Mouse (Mus musculus) forebrain, embryonic 11.5 days (tissue): ENCODE results near the gene Tbc1d1. TPM values are rescaled to one million over a fixed set of nuclear protein-coding genes. Genes with fewer than 3 reads are reported as not detected.

Experiments
- ATAC-seq: fragments of 200-750 bp; cut with Nextera tagmentation; replicated peaks from 2 replicates; pipeline ENCODE4 v1.8.0; 2017; ENCODE audit warnings: moderate TSS enrichment; ENCODE audit not compliant: low FRiP score
- DNase-seq: peaks from one replicate; pipeline ENCODE4 v3.0.0-alpha.2; 2017; ENCODE audit warnings: low spot score
- H3K27ac ChIP-seq: fragments of 300-500 bp; sonication (generic); 2 replicates; pipeline ENCODE4 v1.5.1; 2014; ENCODE audit warnings: low read depth, low read length
- H3K27me3 ChIP-seq: fragments of 300-500 bp; sonication (generic); 2 replicates; pipeline ENCODE4 v1.6.1; 2014; ENCODE audit warnings: mild to moderate bottlenecking, low read length, mixed read lengths; ENCODE audit not compliant: control insufficient read depth, insufficient read depth
- H3K36me3 ChIP-seq: fragments of 300-500 bp; sonication (generic); 2 replicates; pipeline ENCODE4 v1.6.1; 2014; ENCODE audit warnings: mild to moderate bottlenecking, low read length, moderate library complexity, mixed read lengths; ENCODE audit not compliant: control insufficient read depth, insufficient read depth
- H3K4me1 ChIP-seq: fragments of 300-500 bp; sonication (generic); replicated peaks from 2 replicates; pipeline ENCODE4 v1.6.1; 2014; ENCODE audit warnings: low read length, mixed read lengths; ENCODE audit not compliant: control insufficient read depth, insufficient read depth
- H3K4me2 ChIP-seq: fragments of 300-500 bp; sonication (generic); 2 replicates; pipeline ENCODE4 v1.6.1; 2014; ENCODE audit warnings: low read depth, mild to moderate bottlenecking, low read length, moderate library complexity, mixed read lengths; ENCODE audit not compliant: severe bottlenecking
- H3K4me3 ChIP-seq: fragments of 300-500 bp; sonication (generic); 2 replicates; pipeline ENCODE4 v1.5.1; 2014; ENCODE audit warnings: low read depth, low read length
- H3K9ac ChIP-seq: fragments of 300-500 bp; sonication (generic); 2 replicates; pipeline ENCODE4 v1.6.1; 2014; ENCODE audit warnings: low read length
- H3K9me3 ChIP-seq: fragments of 300-500 bp; sonication (generic); 2 replicates; pipeline ENCODE4 v1.6.1; 2016; ENCODE audit warnings: low read length, mixed read lengths; ENCODE audit not compliant: control insufficient read depth
- WGBS: fragments of 180-500 bp; shearing (Covaris S2); extraction: QIAGEN DNeasy Blood & Tissue Kit; methylation state at CpG from one replicate; pipeline ENCODE4 v1.1.7; 2014; 5-methylcytosine and 5-hydroxymethylcytosine counted together
- polyA plus RNA-seq: library from polyadenylated mRNA; unstranded; fragments of >200 nt; fragmentation: Nextera tagmentation; extraction: Ambion mirVana; gene quantifications from 2 replicates; pipeline ENCODE4 v1.2.1, GENCODE M21; 2014

Tbc1d1 gene
- polyA plus RNA-seq, 1 experiment from 2014 or later = 27.9 TPM

- Histone ChIP-seq H3K4me2 (no peak overlapping the region), H3K36me3 (no peaks in the 10 kb centered on the region; the same call in 1 of the 2 replicates), H3K27ac (no peak overlapping the region), H3K9ac (no peak overlapping the region), H3K27me3 (no peaks in the 10 kb centered on the region), H3K4me3 (no peak overlapping the region), H3K9me3 (no peaks in the 10 kb centered on the region), H3K4me1 (no peaks in the 10 kb centered on the region)
- DNase-seq = no peak
- WGBS = 93% methylated on average over 13 of the region's 13 CpGs
- ATAC-seq = no peak
These were observed 129.7 kb downstream of the Tbc1d1 start for GRCm38 (mm10) chr5:64285851-64286250.

- Histone ChIP-seq H3K36me3 (no peaks in the 10 kb centered on the region; the same call in 1 of the 2 replicates), H3K4me3 (no peak overlapping the region), H3K4me2 (no peak overlapping the region), H3K27ac (no peak overlapping the region), H3K4me1 (no peaks in the 10 kb centered on the region), H3K9ac (no peak overlapping the region), H3K27me3 (no peaks in the 10 kb centered on the region), H3K9me3 (no peaks in the 10 kb centered on the region)
- DNase-seq (peak; percentile 35), ATAC-seq (no peak)
- 91% methylated on average over 8 of the region's 8 CpGs for WGBS
These were observed 131.2 kb downstream of the Tbc1d1 start for GRCm38 (mm10) chr5:64287287-64287686.

GRCm38 (mm10) chr5:64288031-64288928 lies 132.2 kb downstream of the Tbc1d1 start:
- ATAC-seq (no peak), DNase-seq (peak; percentile 43)
- no peak overlapping the region for H3K27ac ChIP-seq
- 91% methylated on average over 14 of the region's 14 CpGs for WGBS
- H3K4me2 ChIP-seq = no peak overlapping the region
- no peaks in the 10 kb centered on the region for H3K9me3 ChIP-seq
- H3K4me3 ChIP-seq = no peak overlapping the region
- H3K4me1 ChIP-seq = no peaks in the 10 kb centered on the region
- no peaks in the 10 kb centered on the region for H3K27me3 ChIP-seq
- no peaks in the 10 kb centered on the region; the same call in 1 of the 2 replicates for H3K36me3 ChIP-seq
- no peak overlapping the region for H3K9ac ChIP-seq

- WGBS = 62% methylated on average over 5 of the region's 5 CpGs
- Histone ChIP-seq H3K4me2 (no peak overlapping the region), H3K27ac (no peak overlapping the region), H3K9ac (no peak overlapping the region), H3K27me3 (no peaks in the 10 kb centered on the region), H3K4me3 (no peak overlapping the region), H3K4me1 (no peaks in the 10 kb centered on the region), H3K9me3 (no peaks in the 10 kb centered on the region), H3K36me3 (no peaks in the 10 kb centered on the region; the same call in 1 of the 2 replicates)
- ATAC-seq (peak; percentile 65; the same call in 1 of the 2 replicates), DNase-seq (peak; percentile 77)
These were observed 133.3 kb downstream of the Tbc1d1 start for GRCm38 (mm10) chr5:64289202-64290060.

- Histone ChIP-seq H3K4me3 (no peak overlapping the region), H3K36me3 (no peaks in the 10 kb centered on the region; the same call in 1 of the 2 replicates), H3K9me3 (no peaks in the 10 kb centered on the region), H3K4me2 (no peak overlapping the region), H3K4me1 (no peaks in the 10 kb centered on the region), H3K27me3 (no peaks in the 10 kb centered on the region), H3K27ac (no peak overlapping the region), H3K9ac (no peak overlapping the region)
- DNase-seq (peak; percentile 41), ATAC-seq (no peak)
- WGBS = 73% methylated on average over 4 of the region's 4 CpGs
These were observed 133.9 kb downstream of the Tbc1d1 start for GRCm38 (mm10) chr5:64290061-64290345.

- no peak overlapping the region for H3K4me2 ChIP-seq
- DNase-seq (peak; percentile 17), ATAC-seq (no peak)
- H3K4me1 ChIP-seq = no peaks in the 10 kb centered on the region
- no peak overlapping the region for H3K27ac ChIP-seq
- no peaks in the 10 kb centered on the region for H3K27me3 ChIP-seq
- no peaks in the 10 kb centered on the region; the same call in 1 of the 2 replicates for H3K36me3 ChIP-seq
- no peak overlapping the region for H3K9ac ChIP-seq
- H3K4me3 ChIP-seq = no peak overlapping the region
- no peaks in the 10 kb centered on the region for H3K9me3 ChIP-seq
- WGBS = 76% methylated on average over 5 of the region's 5 CpGs
These were observed 135.6 kb downstream of the Tbc1d1 start for GRCm38 (mm10) chr5:64291657-64292056.

GRCm38 (mm10) chr5:64295621-64296020 lies 139.5 kb downstream of the Tbc1d1 start:
- Histone ChIP-seq H3K4me3 (no peak overlapping the region), H3K27me3 (no peaks in the 10 kb centered on the region), H3K27ac (no peak overlapping the region), H3K36me3 (no peaks in the 10 kb centered on the region), H3K9ac (no peak overlapping the region), H3K4me1 (peaks cover 6% of the 10 kb centered on the region; the same call in 1 of the 2 replicates), H3K9me3 (no peaks in the 10 kb centered on the region), H3K4me2 (no peak overlapping the region)
- DNase-seq (peak; percentile 16), ATAC-seq (no peak)

GRCm38 (mm10) chr5:64296328-64296727 lies 140.2 kb downstream of the Tbc1d1 start:
- peak; percentile 41 for DNase-seq
- Histone ChIP-seq H3K4me2 (no peak overlapping the region), H3K27me3 (no peaks in the 10 kb centered on the region), H3K9me3 (no peaks in the 10 kb centered on the region), H3K4me1 (peaks cover 6% of the 10 kb centered on the region; the same call in 1 of the 2 replicates), H3K4me3 (no peak overlapping the region), H3K36me3 (no peaks in the 10 kb centered on the region), H3K9ac (no peak overlapping the region), H3K27ac (no peak overlapping the region)
- no peak for ATAC-seq
- 90% methylated on average over 7 of the region's 7 CpGs for WGBS
